Mouse (Mus musculus): ENCODE data around the gene Uevld. TPM values are rescaled to one million over a fixed set of nuclear protein-coding genes. Genes with fewer than 3 reads are reported as not detected.

Uevld gene
- 11.1 and 13.0 TPM in 2 replicates for polyA plus RNA-seq (2016; fragmentation: Nextera tagmentation; extraction: Ambion mirVana)

- peak; percentile 85 for ATAC-seq (ENCODE audit: insufficient number of reproducible peaks, insufficient read depth, low FRiP score, low TSS enrichment)
- Histone ChIP-seq H3K4me2 (replicated peaks) (peak within 1 kb of the TSS; percentile 78), H3K9me3 (no peaks in the 10 kb centered on the region), H3K36me3 (peaks cover 16% of the 10 kb centered on the region), H3K4me1 (peaks cover 7% of the 10 kb centered on the region; the same call in 1 of the 2 replicates), H3K27ac (peak within 1 kb of the TSS; percentile 50), H3K27me3 (peaks cover 4% of the 10 kb centered on the region; the same call in 1 of the 2 replicates), H3K9ac (peak within 1 kb of the TSS; percentile 78), H3K4me3 (peak within 1 kb of the TSS; percentile 80)
- WGBS = under 1% methylated on average over 51 of the region's 51 CpGs
Observed at GRCm38 (mm10) chr7:46957831-46958691, at the start of gene Uevld. Gene Uevld (minus strand): TSS chr7:46958527.

GRCm38 (mm10) chr7:47007818-47008167 is 49.5 kb upstream of the Uevld start:
- Histone ChIP-seq H3K4me1 (peaks cover 28% of the 10 kb centered on the region), H3K36me3 (no peaks in the 10 kb centered on the region), H3K4me3 (peak overlapping the region; percentile 59), H3K9ac (peak overlapping the region; percentile 61), H3K27ac (peak overlapping the region; percentile 85), H3K4me2 (replicated peaks) (peak overlapping the region; percentile 77), H3K27me3 (no peaks in the 10 kb centered on the region), H3K9me3 (no peaks in the 10 kb centered on the region)
- 1% methylated on average over 25 of the region's 25 CpGs for WGBS
- ATAC-seq (ENCODE audit: insufficient number of reproducible peaks, insufficient read depth, low FRiP score, low TSS enrichment) = no peak

- H3K4me1 ChIP-seq = peaks cover 33% of the 10 kb centered on the region
Observed at GRCm38 (mm10) chr7:47007109-47007780, 48.9 kb upstream of the Uevld start.

GRCm38 (mm10) chr7:47003411-47004115 is 45.2 kb upstream of the Uevld start:
- whole genome bisulfite sequencing = 41% methylated on average over 3 of the region's 3 CpGs
- Histone ChIP-seq H3K27ac (0 out of 2 replicates have a peak overlapping the region, but pooled peaks have one; percentile 36), H3K9ac (no peak overlapping the region), H3K36me3 (peaks cover 8% of the 10 kb centered on the region), H3K9me3 (no peaks in the 10 kb centered on the region), H3K27me3 (no peaks in the 10 kb centered on the region), H3K4me3 (no peak overlapping the region), H3K4me2 (replicated peaks) (no peak overlapping the region), H3K4me1 (peaks cover 47% of the 10 kb centered on the region)
- no peak for ATAC-seq (ENCODE audit: insufficient number of reproducible peaks, insufficient read depth, low FRiP score, low TSS enrichment)

More at GRCm38 (mm10) chr7:47007109-47007780, 48.9 kb upstream of the Uevld start:
- WGBS = 16% methylated on average over 21 of the region's 21 CpGs
- Histone ChIP-seq H3K9me3 (no peaks in the 10 kb centered on the region), H3K9ac (peak overlapping the region; percentile 61), H3K36me3 (no peaks in the 10 kb centered on the region), H3K4me3 (peak overlapping the region; percentile 59), H3K27ac (peak overlapping the region; percentile 85), H3K4me2 (replicated peaks) (peak overlapping the region; percentile 77), H3K27me3 (no peaks in the 10 kb centered on the region)
- no peak for ATAC-seq (ENCODE audit: insufficient number of reproducible peaks, insufficient read depth, low FRiP score, low TSS enrichment)

- Histone ChIP-seq H3K36me3 (peaks cover 24% of the 10 kb centered on the region), H3K9ac (no peak overlapping the region), H3K27ac (peak overlapping the region; percentile 7; the same call in 1 of the 2 replicates), H3K4me1 (peaks cover 41% of the 10 kb centered on the region), H3K27me3 (no peaks in the 10 kb centered on the region), H3K4me3 (no peak overlapping the region), H3K9me3 (no peaks in the 10 kb centered on the region), H3K4me2 (replicated peaks) (0 out of 2 replicates have a peak overlapping the region, but pooled peaks have one; percentile 7)
- no peak for ATAC-seq (ENCODE audit: insufficient number of reproducible peaks, insufficient read depth, low FRiP score, low TSS enrichment)
- 60% methylated on average over 4 of the region's 4 CpGs for WGBS
Observed at GRCm38 (mm10) chr7:47001900-47002275, 43.6 kb upstream of the Uevld start.

GRCm38 (mm10) chr7:47001125-47001899 is 43.0 kb upstream of the Uevld start:
- H3K9me3 ChIP-seq = no peaks in the 10 kb centered on the region
- H3K4me1 ChIP-seq = peaks cover 38% of the 10 kb centered on the region
- 84% methylated on average over 5 of the region's 5 CpGs for WGBS
- no peak overlapping the region for H3K4me2 ChIP-seq (replicated peaks)
- ATAC-seq (ENCODE audit: insufficient number of reproducible peaks, insufficient read depth, low FRiP score, low TSS enrichment) = no peak
- no peak overlapping the region for H3K27ac ChIP-seq
- no peak overlapping the region for H3K4me3 ChIP-seq
- no peaks in the 10 kb centered on the region for H3K27me3 ChIP-seq
- peaks cover 26% of the 10 kb centered on the region for H3K36me3 ChIP-seq
- no peak overlapping the region for H3K9ac ChIP-seq

- peak; percentile 88 for ATAC-seq (ENCODE audit: insufficient number of reproducible peaks, insufficient read depth, low FRiP score, low TSS enrichment)
- H3K4me1 ChIP-seq = peaks cover 38% of the 10 kb centered on the region
Observed at GRCm38 (mm10) chr7:47000644-47000983, 42.3 kb upstream of the Uevld start.

GRCm38 (mm10) chr7:46999983-47000643 is 41.8 kb upstream of the Uevld start:
- no peak overlapping the region for H3K27ac ChIP-seq
- H3K36me3 ChIP-seq = peaks cover 35% of the 10 kb centered on the region
- no peak overlapping the region for H3K9ac ChIP-seq
- 73% methylated on average over 8 of the region's 8 CpGs for WGBS
- no peak overlapping the region for H3K4me2 ChIP-seq (replicated peaks)
- H3K9me3 ChIP-seq = no peaks in the 10 kb centered on the region
- no peaks in the 10 kb centered on the region for H3K27me3 ChIP-seq
- no peak for ATAC-seq (ENCODE audit: insufficient number of reproducible peaks, insufficient read depth, low FRiP score, low TSS enrichment)
- peaks cover 38% of the 10 kb centered on the region for H3K4me1 ChIP-seq
- H3K4me3 ChIP-seq = no peak overlapping the region

More at GRCm38 (mm10) chr7:47000644-47000983, 42.3 kb upstream of the Uevld start:
- Histone ChIP-seq H3K27me3 (no peaks in the 10 kb centered on the region), H3K36me3 (peaks cover 30% of the 10 kb centered on the region), H3K4me3 (no peak overlapping the region), H3K9ac (no peak overlapping the region), H3K9me3 (no peaks in the 10 kb centered on the region), H3K4me2 (replicated peaks) (no peak overlapping the region), H3K27ac (no peak overlapping the region)
- WGBS = 52% methylated on average over 3 of the region's 3 CpGs

- no peak for ATAC-seq (ENCODE audit: insufficient number of reproducible peaks, insufficient read depth, low FRiP score, low TSS enrichment)
- Histone ChIP-seq H3K27ac (no peak overlapping the region), H3K4me1 (peaks cover 36% of the 10 kb centered on the region), H3K27me3 (no peaks in the 10 kb centered on the region), H3K9me3 (no peaks in the 10 kb centered on the region), H3K4me2 (replicated peaks) (no peak overlapping the region), H3K36me3 (peaks cover 46% of the 10 kb centered on the region), H3K4me3 (no peak overlapping the region), H3K9ac (no peak overlapping the region)
- 92% methylated on average over 2 of the region's 2 CpGs for WGBS
Observed at GRCm38 (mm10) chr7:46998942-46999341, 40.6 kb upstream of the Uevld start.

GRCm38 (mm10) chr7:46997644-46998395 is 39.5 kb upstream of the Uevld start:
- H3K27ac ChIP-seq = no peak overlapping the region
- peaks cover 56% of the 10 kb centered on the region for H3K36me3 ChIP-seq
- WGBS = 90% methylated on average over 21 of the region's 21 CpGs

More at GRCm38 (mm10) chr7:46997644-46998395, 39.5 kb upstream of the Uevld start:
- H3K27me3 ChIP-seq = no peaks in the 10 kb centered on the region
- H3K4me3 ChIP-seq = no peak overlapping the region
- no peak for ATAC-seq (ENCODE audit: insufficient number of reproducible peaks, insufficient read depth, low FRiP score, low TSS enrichment)
- H3K9ac ChIP-seq = no peak overlapping the region
- no peaks in the 10 kb centered on the region for H3K9me3 ChIP-seq
- peaks cover 28% of the 10 kb centered on the region for H3K4me1 ChIP-seq
- no peak overlapping the region for H3K4me2 ChIP-seq (replicated peaks)

Data from embryonic facial prominence, embryonic 12.5 days (tissue).